Mouse (Mus musculus): Measurements from ENCODE around the gene Dhrs7c. TPM values are rescaled to one million over a fixed set of nuclear protein-coding genes. Genes with fewer than 3 reads are reported as not detected.

Gene Dhrs7c
- polyA plus RNA-seq (2014; fragmentation: Illumina TruSeq; extraction: RNeasy Lipid Tissue Mini Kit (QIAGEN cat#74804); ENCODE audit: low read depth, low replicate concordance) = not detected

GRCm38 (mm10) chr11:67797931-67798330, at the start of gene Dhrs7c:
Dhrs7c (plus strand) TSS chr11:67798187.

GRCm38 (mm10) chr11:67771053-67771452, 26.9 kb upstream of the Dhrs7c start, which contains the start of gene Glp2r:
Glp2r (minus strand) TSS chr11:67771153.

GRCm38 (mm10) chr11:67774379-67774778, 23.6 kb upstream of the Dhrs7c start, which contains the start of gene Gsg1l2:
Gsg1l2 (plus strand) TSS chr11:67774608.

Other genes starting within 250 kb of the Dhrs7c start
- gene Rcvrn, start 102.9 kb upstream of the Dhrs7c start, polyA plus RNA-seq (2014; fragmentation: Illumina TruSeq; extraction: RNeasy Lipid Tissue Mini Kit (QIAGEN cat#74804); ENCODE audit: low read depth, low replicate concordance) = not detected
- 0.35 TPM for gene Glp2r, start 27.0 kb upstream of the Dhrs7c start, polyA plus RNA-seq (2014; fragmentation: Illumina TruSeq; extraction: RNeasy Lipid Tissue Mini Kit (QIAGEN cat#74804); ENCODE audit: low read depth, low replicate concordance)
- not detected for gene Gsg1l2, start 23.6 kb upstream of the Dhrs7c start, polyA plus RNA-seq (2014; fragmentation: Illumina TruSeq; extraction: RNeasy Lipid Tissue Mini Kit (QIAGEN cat#74804); ENCODE audit: low read depth, low replicate concordance)
- 0.23 TPM for gene Usp43, start 124.0 kb downstream of the Dhrs7c start, polyA plus RNA-seq (2014; fragmentation: Illumina TruSeq; extraction: RNeasy Lipid Tissue Mini Kit (QIAGEN cat#74804); ENCODE audit: low read depth, low replicate concordance)
- not detected for gene Cfap52, start 167.5 kb downstream of the Dhrs7c start, polyA plus RNA-seq (2014; fragmentation: Illumina TruSeq; extraction: RNeasy Lipid Tissue Mini Kit (QIAGEN cat#74804); ENCODE audit: low read depth, low replicate concordance)
- 28.4 TPM for gene Stx8, start 168.0 kb downstream of the Dhrs7c start, polyA plus RNA-seq (2014; fragmentation: Illumina TruSeq; extraction: RNeasy Lipid Tissue Mini Kit (QIAGEN cat#74804); ENCODE audit: low read depth, low replicate concordance)

Data from adrenal gland, adult 10 weeks (tissue).